Mouse (Mus musculus) lung, postnatal 36 days (tissue): Measurements from ENCODE around the gene Col24a1.
"Not testable (repeated sequence)": the region's sequence is repeated elsewhere in the genome, so short reads cannot be mapped to it uniquely, and the experiment has no call there.

Experiments
- DNase-seq: peaks from one replicate; pipeline ENCODE4 v3.0.0; 2022; ENCODE audit warnings: mixed read lengths

Col24a1 gene

GRCm38 (mm10) chr3:145356865-145357487 is 64.7 kb downstream of the Col24a1 start:
- no peak for DNase-seq

DNA sequence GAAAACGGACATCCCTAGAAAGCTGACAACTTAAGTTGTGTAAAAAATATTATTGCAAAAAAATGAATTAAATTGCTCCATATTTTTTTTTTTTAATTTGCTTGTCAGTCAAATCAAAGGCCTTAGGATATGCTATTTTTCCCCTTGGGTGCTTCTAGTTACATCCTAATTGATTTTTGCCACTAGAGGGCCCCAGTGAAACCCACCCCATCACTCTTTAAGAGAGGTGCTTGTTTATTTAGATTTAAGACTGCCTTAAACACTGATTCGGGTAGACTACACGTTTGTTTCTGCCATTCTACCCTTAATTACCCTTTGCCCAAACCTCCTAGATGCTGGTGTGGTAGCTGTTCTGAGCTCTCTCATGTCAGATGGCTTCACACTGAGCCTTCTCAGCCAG is 73.0 kb downstream of the Col24a1 start:
- DNase-seq, result peak; percentile 25

DNA sequence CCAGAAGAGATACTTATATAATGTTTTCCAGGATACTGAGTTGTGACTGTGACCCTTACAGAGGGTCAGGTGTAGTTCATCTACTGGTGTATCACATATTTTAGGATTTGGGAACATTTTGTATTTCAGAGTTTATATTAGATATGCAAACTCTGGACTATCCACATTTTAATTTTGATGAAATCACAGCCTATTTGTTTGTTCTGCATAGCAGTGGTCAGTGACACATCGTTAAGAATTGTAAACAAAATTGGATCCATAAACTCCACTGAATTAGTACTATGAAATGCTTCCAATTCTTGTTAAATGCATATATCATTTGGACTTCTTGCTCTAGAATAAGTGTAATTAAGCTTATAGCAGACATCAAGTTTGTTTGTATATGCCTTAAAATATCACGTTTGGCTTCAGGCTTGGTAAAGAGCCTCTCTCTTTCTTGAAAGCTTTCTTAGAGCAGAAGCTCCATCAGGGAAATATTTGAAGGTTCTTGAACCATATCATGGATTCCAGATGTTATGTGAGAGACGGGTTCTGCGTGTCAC is 75.0 kb downstream of the Col24a1 start:
- DNase-seq, result no peak

GRCm38 (mm10) chr3:145376298-145376697 is 84.0 kb downstream of the Col24a1 start:
- DNase-seq, result no peak

DNA sequence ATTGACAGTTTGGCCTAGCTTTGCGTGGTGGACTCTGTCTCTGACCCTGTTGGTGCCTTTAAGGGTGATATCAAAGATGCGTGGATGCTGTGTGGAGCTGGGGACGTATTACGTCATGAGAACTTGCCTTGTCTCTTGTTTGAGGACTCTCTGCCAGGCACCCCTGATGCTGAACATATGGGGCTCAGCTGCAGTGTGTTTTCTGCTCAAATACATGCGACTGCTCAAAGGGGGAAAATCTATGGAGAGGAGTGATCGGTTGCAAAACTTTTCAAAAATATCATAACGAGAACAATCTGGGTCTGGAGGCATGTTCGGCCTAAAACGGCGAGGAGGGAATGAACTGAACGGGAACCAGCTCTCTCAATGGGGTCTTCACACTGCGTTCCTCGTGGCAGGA is 90.8 kb downstream of the Col24a1 start:
- DNase-seq, result no peak

DNA sequence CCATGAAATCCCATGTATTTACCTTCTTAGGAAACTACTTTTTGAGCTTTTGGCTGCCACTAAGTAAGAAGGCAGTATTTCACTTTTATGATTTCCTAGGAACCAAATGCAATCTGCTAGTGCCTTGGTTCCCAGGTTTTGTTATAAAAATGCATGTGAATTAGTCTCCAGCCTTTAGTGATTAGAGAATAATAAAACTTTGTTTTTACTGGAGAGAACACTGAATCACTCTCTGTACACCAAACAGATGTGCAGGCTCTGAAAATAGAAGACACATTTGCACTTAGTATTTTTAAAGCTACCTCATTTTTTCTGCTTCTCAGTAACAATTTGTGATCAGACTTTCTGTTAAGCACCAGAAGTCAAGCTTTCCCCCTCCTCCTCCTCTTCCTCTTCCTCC is 94.2 kb downstream of the Col24a1 start:
- DNase-seq, result no peak

- DNase-seq, result no peak
Observed at GRCm38 (mm10) chr3:145390681-145391080, 98.4 kb downstream of the Col24a1 start.

DNA sequence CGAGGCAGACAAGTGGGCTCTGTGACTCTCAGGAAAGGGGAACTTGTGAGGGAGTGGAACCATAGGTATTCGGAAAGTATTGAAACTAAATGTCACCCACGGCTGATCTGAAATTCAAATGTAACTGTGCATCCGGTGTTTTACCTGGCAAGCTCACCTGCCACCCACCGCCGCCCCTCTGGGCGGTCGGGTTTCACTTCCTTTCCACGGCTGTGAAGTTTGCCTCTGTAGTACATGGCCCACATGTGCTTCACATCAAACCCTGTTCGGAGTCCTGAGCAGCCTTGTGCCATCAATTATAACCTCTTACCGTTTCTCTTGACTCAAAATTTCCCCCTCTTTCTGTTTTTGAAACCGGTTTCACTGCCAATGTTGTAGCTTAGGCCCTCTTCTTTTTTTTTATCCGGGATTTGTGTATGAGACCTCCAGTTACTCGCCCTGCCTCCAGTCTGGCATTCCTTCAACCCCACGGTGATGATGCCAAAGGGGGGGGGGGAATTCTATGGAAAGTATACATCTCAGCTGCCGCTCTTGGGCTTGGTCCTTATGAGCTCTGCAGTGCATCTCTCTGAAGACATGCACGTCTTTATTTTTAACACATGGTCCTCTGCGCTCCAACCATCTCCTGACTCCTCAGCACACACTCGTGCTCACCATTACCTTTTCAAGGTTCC is 99.9 kb downstream of the Col24a1 start:
- DNase-seq, result no peak

DNA sequence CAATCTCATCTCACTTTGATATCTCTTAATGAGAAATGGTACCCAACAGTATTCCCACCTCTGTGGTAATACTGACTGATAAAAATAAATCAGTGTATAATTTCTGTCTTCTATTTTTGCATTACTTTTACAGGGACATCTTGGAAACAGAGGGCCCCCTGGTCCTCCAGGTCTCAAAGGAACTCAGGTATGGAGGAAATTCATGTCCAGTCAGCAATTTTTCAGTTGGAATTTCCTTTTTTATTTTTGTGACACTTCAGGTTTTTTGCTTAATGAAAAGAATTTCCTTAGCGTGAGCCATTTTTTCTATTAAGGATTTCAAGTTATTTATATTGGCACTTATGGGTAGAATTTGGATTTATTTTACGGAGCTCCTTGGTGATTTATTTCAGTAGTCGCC is 106.9 kb downstream of the Col24a1 start:
- DNase-seq, result no peak

- DNase-seq, result no peak
Observed at GRCm38 (mm10) chr3:145402257-145402656, 110.0 kb downstream of the Col24a1 start.

DNA sequence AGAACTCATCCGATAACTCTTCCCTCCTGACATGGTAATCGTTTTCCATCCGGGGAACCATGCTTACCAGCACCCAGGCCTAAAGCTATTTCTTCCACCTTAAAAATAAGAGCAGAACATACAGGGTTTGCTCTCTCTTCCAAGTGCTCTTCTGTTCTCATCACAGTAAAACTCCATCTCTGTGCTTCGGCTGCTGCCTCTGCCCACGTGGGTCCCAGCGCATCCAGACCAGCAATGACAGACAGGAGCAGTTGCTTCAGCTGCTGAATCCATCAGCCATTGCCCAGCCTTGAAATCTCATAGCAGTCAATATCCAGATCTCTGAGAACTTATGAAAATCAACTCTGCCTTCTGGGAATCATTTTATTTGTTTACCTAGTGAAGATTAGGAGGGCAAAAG is 110.7 kb downstream of the Col24a1 start:
- DNase-seq, result no peak

DNA sequence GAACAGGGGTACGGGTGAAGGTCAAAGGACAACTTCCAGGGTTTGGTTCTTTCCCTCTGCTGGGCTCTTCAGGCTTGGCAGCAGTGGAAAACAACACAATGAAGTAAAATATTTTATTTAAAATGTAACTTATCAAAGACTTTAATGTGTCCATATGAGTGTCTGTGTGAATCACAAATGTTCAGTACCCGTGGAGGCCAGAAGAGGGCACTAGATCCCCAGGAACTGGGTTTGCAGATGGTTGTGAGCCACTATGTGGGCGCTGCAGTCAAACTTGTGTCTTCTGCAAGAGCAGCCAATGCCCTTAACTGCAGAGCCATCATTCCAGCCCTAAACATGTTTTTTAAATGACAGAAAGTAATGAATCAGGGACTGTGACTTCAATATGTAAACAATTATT is 115.8 kb downstream of the Col24a1 start:
- DNase-seq, result peak; percentile 12

DNA sequence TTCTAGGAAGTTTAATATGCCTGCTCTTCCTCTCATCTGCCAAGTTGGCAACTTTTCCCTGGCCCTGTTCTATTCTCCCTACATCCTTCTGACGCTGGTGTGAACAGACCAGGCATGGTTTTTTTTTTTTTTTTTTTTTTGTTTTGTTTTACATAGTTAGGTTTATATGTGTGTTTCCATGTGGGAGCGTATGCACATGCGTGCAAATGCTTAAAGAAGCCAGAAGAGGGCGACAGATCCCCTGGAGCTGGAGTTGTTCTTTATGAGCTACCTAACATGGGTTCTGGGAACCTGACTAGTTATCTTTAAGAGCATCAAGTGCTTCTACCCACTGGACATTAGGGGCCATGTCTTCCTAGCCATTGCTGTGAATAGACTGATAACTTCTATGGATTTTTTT is 119.9 kb downstream of the Col24a1 start:
- no peak for DNase-seq

GRCm38 (mm10) chr3:145414362-145414761 is 122.1 kb downstream of the Col24a1 start:
- no peak for DNase-seq

GRCm38 (mm10) chr3:145417809-145418208 is 125.5 kb downstream of the Col24a1 start:
- no peak for DNase-seq

DNA sequence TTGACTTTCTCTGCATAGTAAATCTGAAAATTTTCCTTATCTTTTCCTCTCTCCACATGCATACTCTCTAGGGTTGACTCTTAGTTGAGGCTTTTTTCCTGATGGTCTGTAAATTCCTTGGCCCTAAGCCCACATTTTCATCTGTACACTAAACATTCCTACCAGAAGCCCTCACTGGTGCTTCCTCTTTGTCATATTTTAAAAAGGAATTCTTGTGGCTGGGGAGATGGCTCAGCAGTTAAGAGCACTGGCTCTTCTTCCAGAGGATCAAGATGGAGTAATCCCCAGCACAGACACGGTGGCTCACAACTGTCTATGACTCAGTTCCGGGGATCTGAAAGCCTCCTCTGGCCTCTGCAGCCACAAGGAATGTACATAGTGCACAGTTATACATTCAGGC is 128.1 kb downstream of the Col24a1 start:
- no peak for DNase-seq

- no peak for DNase-seq
Observed at GRCm38 (mm10) chr3:145422044-145422443, 129.8 kb downstream of the Col24a1 start.

GRCm38 (mm10) chr3:145438352-145438751 is 146.1 kb downstream of the Col24a1 start:
- no peak for DNase-seq

DNA sequence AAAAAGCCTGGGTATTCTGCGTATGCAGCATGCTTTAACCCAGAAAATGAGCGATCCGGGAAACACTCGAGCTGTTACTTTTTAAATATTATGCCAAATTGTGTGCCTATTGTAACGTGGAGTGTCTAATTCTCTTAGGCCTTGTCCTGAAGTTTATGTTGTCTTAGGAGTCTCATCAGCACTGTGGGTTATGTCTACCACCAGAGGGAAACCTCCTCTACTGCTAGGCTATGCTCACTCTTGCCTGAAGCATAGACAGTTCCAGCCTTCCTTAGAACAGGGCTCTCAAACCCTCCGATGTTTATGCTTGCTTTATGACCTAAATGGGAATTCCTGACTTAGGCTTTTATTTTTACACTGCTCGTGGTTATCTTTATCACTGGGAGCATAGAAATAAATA is 146.8 kb downstream of the Col24a1 start:
- no peak for DNase-seq

DNA sequence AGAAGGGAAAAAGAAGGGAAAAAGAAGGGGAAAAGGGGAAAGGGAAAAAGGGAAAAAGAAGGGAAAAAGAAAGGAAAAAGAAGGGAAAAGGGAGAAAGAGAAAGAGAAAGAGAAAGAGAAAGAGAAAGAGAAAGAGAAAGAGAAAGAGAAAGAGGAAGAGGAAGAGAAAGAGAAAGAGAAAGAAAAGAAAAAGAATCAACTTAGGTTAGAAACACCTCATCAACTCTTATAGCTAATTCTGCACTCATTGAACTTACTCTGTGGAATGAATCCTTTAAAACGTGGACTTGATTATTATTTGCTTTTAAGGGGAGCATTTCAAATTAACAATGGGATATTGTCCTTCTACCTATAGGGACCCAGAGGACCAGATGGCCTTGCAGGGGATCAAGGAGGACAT is 148.7 kb downstream of the Col24a1 start:
- no peak for DNase-seq

DNA sequence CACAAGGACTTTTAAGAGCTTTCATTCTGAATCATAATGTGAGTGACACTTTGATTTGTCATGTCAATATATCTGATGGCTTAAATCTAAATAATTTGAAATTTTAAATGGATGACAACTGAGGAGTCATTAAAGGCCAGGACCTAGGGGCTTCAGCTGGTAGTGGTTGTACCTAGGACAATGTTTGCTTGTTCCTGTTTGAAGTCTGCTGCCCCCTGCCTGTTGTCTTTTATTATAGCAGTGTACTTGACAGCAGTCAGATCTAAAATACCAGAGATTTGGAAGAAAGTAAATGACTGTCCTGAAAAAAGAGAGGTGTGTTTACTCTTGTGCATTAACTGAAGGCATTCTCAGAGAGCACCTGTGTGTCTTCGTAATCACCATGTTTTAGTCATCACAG is 150.0 kb downstream of the Col24a1 start:
- peak; percentile 22 for DNase-seq

- DNase-seq, result not testable (repeated sequence)
Observed at GRCm38 (mm10) chr3:145443167-145443566, 150.9 kb downstream of the Col24a1 start.

DNA sequence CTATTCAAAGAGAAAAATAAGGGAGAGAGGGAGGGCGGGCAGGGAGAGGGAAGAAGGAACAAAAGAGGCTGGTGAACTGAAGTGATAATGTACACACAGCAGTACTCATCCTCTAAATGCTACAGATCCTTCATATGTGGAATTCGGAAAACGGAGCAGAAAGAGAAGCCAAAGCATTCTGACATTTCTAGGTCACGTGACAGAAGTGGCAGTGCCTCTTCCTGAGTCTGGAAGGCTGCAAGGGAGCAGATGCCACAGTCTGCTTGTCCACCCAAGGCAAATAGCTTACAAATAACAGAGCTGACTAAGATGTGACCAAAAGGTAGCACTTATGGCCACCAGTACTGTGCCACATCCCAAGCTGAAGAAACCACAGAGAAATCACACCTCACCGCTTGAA is 164.8 kb downstream of the Col24a1 start:
- no peak for DNase-seq

DNA sequence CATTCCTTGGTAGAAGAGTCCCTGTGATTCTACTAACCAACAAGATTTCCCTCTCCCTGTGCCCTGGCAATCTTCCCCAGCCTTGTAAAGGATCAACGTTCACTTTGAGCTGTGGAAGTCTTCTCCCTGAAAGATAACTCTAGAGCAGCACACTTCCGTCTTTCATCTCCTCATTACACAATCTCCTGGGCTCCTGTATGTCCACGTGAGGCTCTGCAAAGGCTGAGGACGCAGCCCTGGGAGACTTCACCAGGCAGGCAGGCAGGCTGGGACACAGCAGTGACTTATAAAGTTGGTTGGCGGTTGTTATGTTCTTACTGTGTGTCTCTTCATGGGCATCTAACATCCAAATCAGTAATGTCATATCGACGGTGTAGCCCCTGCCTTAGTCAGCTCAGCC is 170.1 kb downstream of the Col24a1 start:
- DNase-seq, result peak; percentile 33

GRCm38 (mm10) chr3:145463731-145464130 is 171.5 kb downstream of the Col24a1 start:
- no peak for DNase-seq
